Mouse (Mus musculus) left cerebral cortex, postnatal 4 days (tissue): ENCODE data around the gene 2610507B11Rik. TPM values are rescaled to one million over a fixed set of nuclear protein-coding genes. Genes with fewer than 3 reads are reported as not detected.
"Not testable (repeated sequence)": the region's sequence is repeated elsewhere in the genome, so short reads cannot be mapped to it uniquely, and the experiment has no call there.

ENCODE experiments used
- DNase-seq: peaks from one replicate; pipeline ENCODE4 v3.0.0-alpha.2; 2022
- intact Hi-C: fragments of 180-260 bp; cut with DNase I; formaldehyde crosslinking; loops from one replicate; pipeline ENCODE4 v1.15.1; 2025
- total RNA-seq, 2 experiments: library from RNA; stranded (reverse); gene quantifications; 2 replicates each; pipeline ENCODE4 v1.2.3; 2021

The 2610507B11Rik gene
- 100 to 1,000 TPM; 111 to 113 TPM for total RNA-seq

DNA sequence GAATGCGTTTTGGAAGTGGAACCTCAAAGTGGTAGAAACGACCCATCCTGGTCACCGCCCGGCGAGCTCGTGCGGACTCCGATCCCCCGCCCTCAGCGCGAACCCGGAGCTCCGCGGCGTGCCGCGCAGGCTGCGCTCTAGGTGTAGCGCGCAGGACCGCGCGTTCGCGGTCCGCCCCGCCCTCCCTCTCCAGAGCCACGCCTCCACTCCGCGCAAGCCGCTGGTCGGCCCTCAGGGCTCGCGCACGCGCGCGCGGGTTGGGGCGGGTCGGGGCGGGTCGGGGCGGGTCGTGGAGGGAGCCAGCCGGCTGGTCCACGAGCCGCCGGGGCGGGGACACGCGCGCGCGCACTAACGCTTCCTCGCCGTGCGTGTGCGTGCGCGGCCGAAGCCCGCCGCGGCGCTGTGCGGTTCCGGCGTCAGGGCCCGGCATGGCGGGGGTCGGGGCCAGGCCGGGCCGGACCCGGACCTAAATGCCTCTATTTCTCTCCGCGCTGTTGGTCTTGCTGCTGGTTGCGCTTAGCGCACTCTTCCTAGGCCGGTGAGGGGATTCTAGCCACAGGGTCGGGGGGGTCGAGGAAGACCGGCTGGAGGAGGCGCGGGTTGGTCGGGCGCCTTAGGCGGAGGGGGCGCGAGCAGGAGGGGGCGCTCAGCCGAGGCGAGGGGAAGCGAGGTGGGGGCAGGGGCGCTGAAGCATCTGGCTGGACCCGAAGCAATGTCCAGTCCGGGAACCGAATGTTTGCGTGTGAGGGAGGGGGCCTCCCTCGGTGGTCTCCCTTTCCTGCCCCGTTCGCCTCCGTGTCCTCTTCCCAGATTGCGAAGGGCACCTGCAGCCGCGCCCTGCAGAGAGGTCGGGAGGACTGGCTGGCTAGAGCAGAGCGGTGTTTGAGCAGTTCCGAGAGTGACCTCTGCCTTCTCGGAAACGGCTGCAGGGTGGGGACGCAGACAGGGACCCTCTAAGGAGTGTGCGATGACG is at the start of gene 2610507B11Rik:
Gene 2610507B11Rik, plus strand, starts transcription at position 373 of the 973 bp plus-strand sequence.
- intact Hi-C loops: no loop called here
- DNase-seq: peak; percentile 97

DNA sequence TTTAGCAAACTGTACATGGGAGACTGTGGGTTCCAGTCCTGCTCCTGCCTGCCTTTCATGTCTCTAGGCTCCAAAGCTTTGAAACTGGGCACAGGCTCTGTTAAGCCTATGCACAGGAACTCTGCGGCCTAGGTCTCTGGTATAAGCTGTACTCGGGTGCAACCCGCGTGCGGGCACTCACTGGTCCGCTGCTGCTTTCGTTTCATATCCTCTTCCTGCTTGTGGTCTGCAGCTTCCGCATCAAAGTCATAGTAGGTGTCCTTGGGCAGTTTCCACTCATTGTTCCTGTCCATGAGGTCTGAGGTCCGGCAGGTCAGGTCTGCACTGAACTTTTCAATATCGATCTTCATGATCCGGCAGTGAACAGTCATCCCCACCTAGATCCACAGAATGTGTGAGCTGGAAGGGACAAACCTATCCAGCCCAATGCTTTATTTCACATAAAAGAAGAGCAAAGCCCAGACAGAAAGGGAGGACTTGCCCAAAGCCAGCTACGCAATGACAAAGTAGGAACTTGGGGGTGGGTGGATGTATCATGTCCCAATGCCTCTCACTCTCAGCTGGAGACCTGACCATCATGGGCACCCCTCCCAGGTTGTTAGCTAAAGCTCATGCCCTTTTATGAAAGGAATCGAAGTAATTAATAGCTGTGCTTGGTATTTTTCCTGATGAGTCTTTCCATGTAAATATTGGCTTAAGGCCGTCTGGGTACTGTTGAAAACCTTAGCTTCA is 48.3 kb upstream of the 2610507B11Rik start:
- intact Hi-C loops: no loop called here

DNA sequence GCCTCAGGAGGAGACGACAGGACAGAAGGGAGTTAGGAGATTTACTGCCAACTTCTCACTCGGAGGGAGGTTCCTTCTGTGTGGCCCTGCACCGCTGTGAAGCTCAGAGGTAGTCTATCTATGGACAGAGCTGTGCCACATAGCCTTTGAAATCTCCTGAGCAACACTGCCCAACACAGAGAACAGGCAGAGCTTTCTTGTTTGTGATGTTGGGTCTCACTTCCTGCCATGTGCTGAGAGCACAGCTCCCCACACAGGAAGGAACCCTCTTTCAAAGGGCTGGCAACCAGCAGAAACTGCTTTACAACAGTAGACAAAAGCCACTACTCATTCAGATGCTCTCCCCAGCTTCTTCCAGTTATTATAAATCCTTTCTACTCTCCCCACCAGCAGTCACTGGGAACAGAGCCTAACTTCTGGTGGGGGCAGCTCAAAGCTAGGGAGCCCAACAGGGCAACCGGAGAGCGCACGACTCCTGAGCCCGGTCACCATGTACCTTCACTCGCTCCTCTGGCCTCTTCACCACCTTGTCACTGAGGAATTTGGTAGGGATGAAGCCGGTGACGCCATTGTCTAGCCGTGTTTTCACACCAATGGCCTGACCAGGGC is 45.7 kb upstream of the 2610507B11Rik start:
- peak; percentile 29 for DNase-seq

More for the DNA sequence above, 48.3 kb upstream of the 2610507B11Rik start:
- no peak for DNase-seq

DNA sequence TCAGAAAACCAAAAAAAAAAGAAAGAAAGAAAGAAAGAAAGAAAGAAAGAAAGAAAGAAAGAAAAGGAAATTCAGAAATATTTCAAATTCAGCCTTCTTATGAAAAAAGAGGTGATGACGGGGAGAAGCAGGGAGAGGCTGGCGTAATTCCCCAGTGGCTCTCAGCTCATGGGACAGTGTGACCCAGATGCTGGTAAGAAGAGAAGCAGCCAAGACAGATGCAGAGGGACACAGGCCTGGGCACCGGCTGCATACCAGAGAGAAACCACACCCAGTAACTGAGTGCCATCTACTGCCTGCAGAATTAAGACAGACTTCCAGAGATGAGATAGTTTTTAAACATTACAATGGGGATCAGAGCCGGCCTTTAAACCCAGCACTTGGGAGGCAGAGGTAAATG is 38.0 kb upstream of the 2610507B11Rik start:
- intact Hi-C loops: loop anchor here (5.0 kb wide), 1 partner anchor 44 kb away; no protein-coding TSS in a partner anchor
- no peak for DNase-seq

More for the DNA sequence above, 45.7 kb upstream of the 2610507B11Rik start:
- intact Hi-C loops: no loop called here

DNA sequence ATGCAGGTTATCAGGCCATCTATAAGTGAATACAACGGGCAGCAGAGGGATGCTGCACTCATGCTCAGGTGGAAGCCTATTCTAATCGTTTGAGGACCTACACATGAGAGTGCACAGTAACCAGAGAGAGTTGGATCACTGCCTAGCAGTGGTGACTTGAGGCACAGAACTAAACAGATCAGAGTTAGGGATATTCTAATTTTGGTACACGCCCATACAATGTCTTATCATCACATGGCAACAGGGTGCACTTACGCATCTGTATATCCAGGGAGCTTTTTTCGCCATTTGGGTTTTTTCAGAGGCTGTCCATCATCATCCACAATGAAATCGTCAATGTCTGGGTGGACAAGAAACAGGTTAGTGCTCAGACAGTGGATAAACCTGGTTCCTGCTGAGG is 30.0 kb upstream of the 2610507B11Rik start:
- intact Hi-C loops: no loop called here
- DNase-seq: no peak

DNA sequence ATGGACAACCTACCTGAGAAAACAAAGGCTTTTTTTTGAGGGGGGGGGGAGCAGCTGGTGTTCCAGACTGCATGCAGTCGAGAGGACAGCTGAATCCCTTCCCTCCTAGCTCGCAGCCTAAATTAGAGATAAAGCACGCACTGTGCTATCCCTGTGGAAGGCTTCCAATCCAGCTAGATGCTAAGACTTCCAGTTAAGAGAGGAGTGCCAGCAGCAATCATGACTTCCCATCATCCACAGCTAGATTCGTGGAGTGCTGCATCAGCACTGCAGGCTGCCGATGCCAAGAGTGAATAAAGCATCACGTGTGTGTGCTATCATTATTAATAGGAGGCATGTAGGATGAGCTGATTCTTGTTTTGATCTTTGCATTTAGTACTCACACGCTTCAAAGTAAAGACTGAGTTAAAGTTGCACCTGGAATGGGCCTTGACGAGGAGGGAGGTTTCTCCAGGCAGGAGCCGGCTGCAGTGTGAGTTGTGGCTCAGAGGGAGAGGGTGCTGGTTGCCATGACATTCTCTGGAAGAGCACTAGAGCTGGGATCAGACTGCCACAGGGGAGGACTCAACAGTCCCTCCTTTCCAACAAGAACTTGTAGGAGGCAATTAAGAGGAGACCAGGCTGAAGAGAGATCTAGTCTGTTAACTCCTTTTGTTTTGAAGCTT is 21.2 kb upstream of the 2610507B11Rik start:
- intact Hi-C loops: no loop called here

DNA sequence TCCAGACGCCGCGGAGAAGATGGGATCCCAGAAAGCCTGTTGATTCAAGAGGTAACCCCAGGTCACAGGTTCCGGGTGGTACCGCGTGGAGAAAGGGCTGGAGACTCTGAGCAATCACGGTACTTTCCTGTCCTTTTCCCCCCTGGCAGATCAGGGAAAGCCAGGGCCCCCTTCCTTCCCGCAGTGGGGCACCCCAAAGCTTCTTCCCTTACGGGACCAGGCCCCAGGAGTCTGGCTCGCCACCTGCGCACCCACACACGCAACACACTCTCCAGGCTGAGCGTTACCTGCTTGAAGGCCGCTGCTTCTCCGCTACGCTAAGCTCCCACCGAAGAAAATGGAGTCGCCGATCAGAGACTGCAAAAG is 16.3 kb upstream of the 2610507B11Rik start:
- no peak for DNase-seq
- intact Hi-C loops: no loop called here

More for the DNA sequence above, 21.2 kb upstream of the 2610507B11Rik start:
- no peak for DNase-seq

DNA sequence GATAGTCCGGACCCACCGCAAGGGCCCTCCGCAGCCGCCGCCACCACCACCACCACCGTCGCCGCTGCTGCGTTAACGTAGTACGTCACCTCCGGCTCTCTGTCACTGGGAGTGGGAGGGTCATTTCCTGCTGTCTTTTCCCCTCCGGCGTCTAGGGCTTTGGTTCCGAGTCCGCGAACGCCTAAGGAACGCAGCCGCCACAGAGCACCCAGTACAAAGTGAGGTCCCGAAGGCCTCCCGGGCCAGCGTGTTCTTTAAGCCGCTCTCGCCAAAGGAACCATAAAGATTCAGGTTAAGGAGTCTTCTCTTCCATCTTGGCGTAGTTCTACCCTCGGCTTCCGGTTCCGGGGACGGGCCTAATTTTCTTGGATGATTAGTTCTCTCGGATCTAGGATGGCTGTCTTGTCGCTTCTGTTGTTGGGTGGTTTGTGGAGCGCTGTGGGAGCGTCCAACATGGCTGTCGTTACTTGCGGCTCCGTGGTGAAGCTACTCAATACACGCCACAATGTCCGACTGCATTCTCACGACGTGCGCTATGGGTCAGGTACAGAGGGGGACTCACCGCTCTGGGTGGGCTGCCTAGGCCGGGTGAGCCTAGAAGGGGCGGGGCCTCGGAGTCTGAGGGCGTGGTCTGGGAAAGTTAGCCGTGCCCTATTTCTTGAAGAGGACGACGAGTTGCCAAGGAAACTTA is 15.8 kb upstream of the 2610507B11Rik start, which contains the start of the genes Sdf2 and Supt6:
Gene Sdf2, plus strand, starts transcription at position 120 of the 691 bp plus-strand sequence.
Gene Supt6, minus strand, starts transcription at position 361 of the 691 bp plus-strand sequence.
- peak; percentile 77 for DNase-seq
- intact Hi-C loops: no loop called here

DNA sequence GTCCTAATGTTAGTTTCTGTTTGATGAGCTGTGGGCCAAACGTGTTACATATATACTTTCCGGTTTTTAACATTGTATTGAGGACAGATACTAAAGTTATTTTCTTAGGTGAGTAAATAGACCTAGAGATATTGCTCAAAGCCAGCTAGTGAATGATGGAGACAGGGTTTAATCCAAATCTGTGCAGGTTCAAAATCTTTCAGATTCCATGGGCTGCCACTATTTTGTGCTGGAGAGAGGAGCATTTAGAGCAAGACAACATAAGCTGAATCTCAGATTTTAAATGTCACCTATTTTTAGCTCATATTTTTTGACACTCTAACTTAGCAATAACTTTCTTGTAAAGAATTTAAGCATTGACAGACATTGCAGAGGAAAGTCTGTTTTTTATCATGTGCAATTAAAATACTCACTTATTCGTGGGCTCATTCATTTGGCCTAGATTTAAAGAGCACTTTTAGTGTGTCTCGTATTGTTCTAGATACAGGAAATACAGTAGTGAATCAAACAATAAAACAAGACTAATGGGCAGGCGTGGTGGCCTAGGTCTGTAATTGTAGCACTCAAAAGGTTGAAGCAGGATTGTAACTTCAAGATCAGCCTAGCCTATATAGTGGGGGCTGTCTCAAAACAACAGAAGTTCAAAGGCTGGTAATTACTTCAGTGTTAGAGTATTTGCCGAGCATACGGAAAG is 15.1 kb upstream of the 2610507B11Rik start:
- no peak for DNase-seq
- intact Hi-C loops: no loop called here

DNA sequence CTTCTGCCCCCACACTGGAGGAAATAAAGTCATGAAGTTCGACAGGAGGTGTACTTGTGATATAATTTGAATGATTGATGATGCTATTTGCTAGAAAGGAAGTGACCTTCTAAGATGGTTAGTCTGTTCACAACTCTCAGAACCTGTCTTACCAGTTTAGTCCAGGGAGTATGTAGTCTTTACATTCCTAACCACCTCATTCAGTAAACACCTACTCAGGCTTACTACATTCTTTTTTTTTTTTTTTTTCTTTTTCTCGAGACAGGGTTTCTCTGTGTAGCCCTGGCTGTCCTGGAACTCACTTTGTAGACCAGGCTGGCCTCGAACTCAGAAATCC is 14.6 kb upstream of the 2610507B11Rik start:
- intact Hi-C loops: no loop called here
- no peak for DNase-seq

DNA sequence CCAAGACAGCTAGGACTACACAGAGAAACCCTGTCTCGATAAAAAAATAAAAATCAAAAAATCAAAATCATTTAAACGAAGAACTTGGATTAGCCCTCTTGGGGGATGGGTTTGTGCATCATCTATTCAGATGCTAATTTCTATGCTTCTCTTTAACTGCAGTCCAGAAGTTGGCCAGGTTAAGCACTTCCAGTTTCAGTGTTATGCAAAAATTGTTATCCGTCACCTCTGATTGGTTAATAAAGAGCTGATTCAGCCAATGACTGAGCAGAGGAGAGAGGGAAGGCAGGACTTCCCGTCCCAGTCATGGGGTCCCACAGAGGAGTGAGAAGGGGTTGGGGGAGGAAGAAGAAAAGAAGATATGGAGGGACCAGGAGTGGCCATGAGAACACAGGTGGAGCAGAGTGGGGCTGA is 13.8 kb upstream of the 2610507B11Rik start:
- DNase-seq: no peak
- intact Hi-C loops: no loop called here

DNA sequence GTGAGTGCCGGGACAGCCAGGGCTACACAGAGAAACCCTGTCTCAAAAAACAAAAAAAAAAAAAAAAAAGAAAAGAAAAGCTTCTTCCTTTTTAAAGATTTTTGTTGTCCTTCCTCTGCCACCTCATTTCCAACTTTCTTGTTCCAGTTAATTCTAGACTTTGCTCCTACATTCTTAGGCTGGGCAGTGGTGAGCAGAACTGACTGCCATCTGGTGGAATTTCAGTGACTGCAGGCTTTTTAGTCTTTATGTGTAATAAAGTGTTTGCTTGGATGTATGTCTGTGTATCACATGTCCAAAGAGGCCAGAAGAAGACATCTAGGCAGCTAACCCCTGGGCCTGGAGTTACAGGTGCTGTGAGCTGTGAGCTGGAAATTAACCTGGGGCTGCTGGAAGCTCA is 4.9 kb upstream of the 2610507B11Rik start:
- DNase-seq: no peak
- intact Hi-C loops: no loop called here

DNA sequence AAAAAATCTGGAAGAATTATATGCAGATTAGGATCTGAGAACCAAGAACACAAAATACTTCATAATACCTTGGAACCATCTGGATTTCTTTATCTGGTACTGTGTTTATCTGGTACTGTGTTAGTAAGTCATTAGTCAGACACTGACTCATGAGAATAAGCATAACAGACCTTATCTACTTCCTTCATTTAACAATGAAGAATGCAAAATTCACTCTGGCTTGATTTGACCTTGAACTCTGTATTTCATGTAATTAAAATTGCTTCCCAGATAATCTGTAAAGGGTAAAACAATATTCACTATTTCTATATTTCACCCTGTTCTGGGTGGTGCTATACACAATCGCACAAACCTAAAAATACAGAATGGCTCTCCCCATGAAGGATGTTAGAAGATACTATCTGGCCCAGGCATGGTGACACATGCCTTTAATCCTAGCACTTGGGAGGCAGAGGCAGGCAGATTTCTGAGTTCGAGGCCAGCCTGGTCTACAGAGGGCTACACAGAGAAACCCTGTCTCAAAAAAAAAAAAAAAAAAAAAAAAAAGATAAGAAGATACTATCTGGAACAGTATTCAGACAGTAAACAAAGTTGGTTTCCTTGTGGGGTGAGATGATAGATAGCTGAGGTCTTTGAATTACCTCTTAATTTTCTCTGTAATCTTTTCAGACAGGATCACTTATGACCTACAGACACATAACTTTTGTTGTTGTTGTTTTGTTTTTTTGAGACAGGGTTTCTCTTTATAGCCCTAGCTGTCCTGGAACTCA is 878 bp upstream of the 2610507B11Rik start:
- intact Hi-C loops: no loop called here
- no peak for DNase-seq

DNA sequence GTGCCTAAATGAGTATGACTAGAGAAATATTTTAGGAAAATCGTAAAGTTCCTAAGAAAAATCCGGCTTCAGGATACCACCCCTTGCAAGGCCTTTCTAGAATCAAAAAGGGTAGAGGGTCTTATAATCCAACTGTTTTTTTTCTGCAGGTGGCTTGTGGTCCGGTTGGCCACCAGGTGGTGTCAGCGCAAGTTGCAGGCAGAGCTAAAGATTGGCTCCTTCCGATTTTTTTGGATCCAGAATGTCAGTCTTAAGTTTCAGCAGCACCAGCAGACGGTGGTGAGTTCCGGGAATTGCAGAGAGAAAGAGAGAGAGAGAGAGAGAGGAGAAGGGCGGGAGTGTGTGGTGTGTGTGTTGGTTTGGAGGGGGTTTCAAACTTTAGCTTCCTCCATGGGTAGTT is 998 bp downstream of the 2610507B11Rik start:
- DNase-seq: peak; percentile 69
- intact Hi-C loops: no loop called here

DNA sequence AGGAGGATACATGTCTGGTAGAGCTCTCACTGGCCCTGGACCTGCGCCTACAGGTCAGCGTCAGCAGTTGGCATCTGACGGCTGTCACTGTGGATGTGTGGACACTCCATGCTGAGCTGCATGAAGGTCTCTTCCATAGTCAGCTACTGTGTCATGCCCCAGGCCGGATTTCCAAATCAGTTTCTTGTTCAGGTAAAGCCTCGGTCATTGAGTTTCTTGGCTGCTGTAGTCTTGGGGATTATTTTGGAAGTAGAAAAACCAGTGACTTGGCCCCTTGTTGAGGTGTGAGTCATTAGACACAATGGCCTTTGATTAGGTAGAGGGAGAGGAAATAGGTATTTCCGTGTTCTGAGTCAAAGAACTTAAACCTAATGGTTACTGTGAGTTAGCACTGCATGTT is 4.0 kb downstream of the 2610507B11Rik start:
- DNase-seq: no peak
- intact Hi-C loops: loop anchor here (5.0 kb wide), 1 partner anchor 43 kb away; no protein-coding TSS in a partner anchor

DNA sequence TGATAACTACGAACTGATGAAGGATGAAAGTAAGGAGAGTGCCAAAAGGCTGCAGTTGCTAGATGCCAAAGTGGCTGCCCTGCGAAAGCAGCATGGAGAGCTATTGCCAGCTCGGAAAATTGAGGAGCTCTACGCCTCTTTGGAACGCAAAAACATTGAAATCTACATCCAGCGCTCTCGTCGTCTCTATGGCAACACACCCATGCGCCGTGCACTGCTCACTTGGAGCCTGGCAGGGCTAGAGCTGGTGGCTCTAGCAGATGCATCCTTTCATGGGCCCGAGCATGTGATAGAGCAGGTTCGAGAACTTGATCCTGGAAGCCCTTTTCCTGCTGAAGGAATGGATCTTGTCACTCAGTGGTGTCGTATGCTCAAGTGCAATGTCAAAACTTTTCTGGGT is 10.4 kb downstream of the 2610507B11Rik start:
- intact Hi-C loops: no loop called here
- no peak for DNase-seq

DNA sequence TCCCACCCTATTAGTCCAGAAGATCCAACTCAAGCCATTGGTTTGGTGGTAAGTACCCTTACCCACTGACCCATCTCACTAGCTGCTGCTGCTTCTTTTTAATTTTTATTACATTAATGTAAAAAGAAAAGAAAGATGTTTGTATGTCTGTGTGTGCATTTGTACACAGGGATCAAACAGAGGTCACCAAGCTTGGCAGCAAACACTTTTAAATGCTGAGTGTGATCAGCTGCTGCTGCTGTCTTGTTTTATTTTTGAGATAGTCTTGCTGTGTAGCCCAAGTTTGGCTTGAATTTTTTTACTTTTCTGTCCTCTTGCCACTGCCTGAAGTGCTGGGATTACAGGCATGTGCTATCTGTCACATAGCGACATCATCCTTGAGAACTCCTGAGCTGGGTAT is 14.0 kb downstream of the 2610507B11Rik start:
- no peak for DNase-seq
- intact Hi-C loops: no loop called here

DNA sequence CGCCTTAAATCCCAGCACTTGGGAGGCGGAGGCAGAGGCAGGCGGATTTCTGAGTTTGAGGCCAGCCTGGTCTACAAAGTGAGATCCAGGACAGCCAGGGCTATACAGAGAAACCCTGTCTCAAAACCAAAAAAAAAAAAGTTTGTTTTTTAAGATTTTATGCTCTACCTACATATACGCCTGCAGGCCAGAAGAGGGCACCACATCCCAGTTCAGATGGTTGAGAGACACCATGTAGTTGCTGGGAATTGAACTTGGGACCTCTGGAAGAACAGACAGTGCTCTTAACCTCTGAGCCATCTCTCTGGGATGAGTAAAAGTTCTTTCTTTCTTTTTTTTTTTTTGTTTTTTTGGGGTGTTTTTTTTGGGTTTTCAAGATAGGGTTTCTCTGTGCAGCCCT is 14.6 kb downstream of the 2610507B11Rik start:
- intact Hi-C loops: not testable (repeated sequence)

DNA sequence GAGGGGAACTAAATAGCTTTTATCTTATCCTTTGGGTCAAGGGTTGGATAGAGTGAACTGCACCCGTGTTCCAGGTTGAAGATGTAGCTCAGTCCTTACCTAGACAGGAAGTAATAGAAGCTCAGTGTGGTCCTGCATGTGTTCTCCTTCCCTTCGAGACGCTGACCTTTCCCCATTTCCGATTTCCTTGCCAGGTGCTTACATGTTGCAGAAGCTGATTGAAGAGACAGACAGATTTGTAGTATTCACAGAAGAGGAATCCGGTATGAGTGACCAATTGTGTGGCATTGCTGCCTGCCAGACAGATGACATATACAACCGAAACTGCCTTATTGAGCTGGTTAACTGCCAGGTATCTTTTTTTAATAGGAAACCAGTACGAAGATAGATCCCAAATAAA is 17.3 kb downstream of the 2610507B11Rik start:
- intact Hi-C loops: no loop called here
- no peak for DNase-seq

More for the DNA sequence above, 14.6 kb downstream of the 2610507B11Rik start:
- not testable (repeated sequence) for DNase-seq
